8 mouse cellular contexts compared by ENCODE assay signal in the genomic region with DNA sequence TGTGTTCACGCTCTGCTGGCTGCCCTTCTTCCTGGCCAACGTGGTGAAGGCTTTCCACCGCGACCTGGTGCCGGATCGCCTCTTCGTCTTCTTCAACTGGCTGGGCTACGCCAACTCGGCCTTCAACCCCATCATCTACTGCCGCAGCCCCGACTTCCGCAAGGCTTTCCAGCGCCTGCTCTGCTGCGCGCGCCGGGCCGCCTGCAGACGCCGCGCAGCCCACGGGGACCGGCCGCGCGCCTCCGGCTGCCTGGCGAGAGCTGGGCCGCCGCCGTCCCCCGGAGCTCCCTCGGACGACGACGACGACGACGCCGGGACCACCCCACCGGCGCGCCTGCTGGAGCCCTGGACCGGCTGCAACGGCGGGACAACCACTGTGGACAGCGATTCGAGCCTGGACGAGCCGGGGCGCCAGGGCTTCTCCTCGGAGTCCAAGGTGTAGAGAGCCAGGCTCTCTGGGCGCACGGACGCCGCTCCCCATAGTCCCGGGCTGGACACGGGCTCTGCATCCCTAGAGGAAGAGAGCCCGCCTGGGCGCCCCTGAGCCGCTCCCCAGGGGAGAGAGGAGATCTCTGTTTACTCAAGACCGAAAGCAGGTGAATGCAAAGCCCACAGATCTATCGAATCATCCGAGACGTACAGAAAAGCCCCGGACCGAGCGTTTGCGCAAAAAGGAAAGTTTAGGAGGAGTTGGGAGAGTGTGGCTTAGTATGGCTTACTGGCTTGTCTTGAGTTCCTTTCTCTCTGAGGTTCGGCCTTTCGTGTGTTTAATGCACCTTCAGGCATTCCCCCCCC. TPM values are rescaled to one million over a fixed set of nuclear protein-coding genes. Genes with fewer than 3 reads are reported as not detected.
DNase-seq lines count a peak whose midpoint lies in the region; ATAC-seq lines count a peak whose summit lies in the region.

No protein-coding gene starts in this region.

- peak; percentile 76 for ATAC-seq in kidney, embryonic 16.5 days (ENCODE audit: low FRiP score, low TSS enrichment)

- H3K4me2 ChIP-seq in kidney, embryonic 16.5 days (replicated peaks; ENCODE audit: low read depth, low read length) = peak overlapping the region; percentile 89

- no peaks in the 10 kb centered on the region for H3K36me3 ChIP-seq in heart, embryonic 10.5 days
- no peaks in the 10 kb centered on the region for H3K36me3 ChIP-seq in kidney, embryonic 16.5 days (ENCODE audit: insufficient read depth, low read length)

- WGBS in heart, embryonic 10.5 days = under 1% methylated on average over 71 of the region's 71 CpGs
- WGBS in kidney, embryonic 16.5 days = under 1% methylated on average over 71 of the region's 71 CpGs

- DNase-seq in layer of hippocampus, postnatal 10 days (ENCODE audit: low spot score in 2 of 2) = peak; percentile 35 to 51
- no peak for DNase-seq in layer of hippocampus, adult 9-11 months
- DNase-seq in embryo, embryonic 10 days (ENCODE audit: low spot score) = peak; percentile 67
- DNase-seq in heart, embryonic 10.5 days (ENCODE audit: low spot score) = peak; percentile 78
- DNase-seq in lung, postnatal 10 days = peak; percentile 75
- DNase-seq in ovary, postnatal 36 days (ENCODE audit: low spot score) = peak; percentile 67
- no peak for DNase-seq in cerebellum, adult 9-11 months

- peak overlapping the region; percentile 51 for H3K9ac ChIP-seq in kidney, embryonic 16.5 days (replicated peaks; ENCODE audit: low read length)

- H3K27me3 ChIP-seq in heart, embryonic 10.5 days (ENCODE audit: insufficient read depth, poor library complexity, severe bottlenecking) = peaks cover 82% of the 10 kb centered on the region
- peaks cover 87% of the 10 kb centered on the region for H3K27me3 ChIP-seq in kidney, embryonic 16.5 days (ENCODE audit: insufficient read depth, low read length)

- no peaks in the 10 kb centered on the region for H3K9me3 ChIP-seq in heart, embryonic 10.5 days
- H3K9me3 ChIP-seq in kidney, embryonic 16.5 days (ENCODE audit: low read length) = no peaks in the 10 kb centered on the region

- peak overlapping the region; percentile 70 for H3K4me3 ChIP-seq in heart, embryonic 10.5 days
- peak overlapping the region; percentile 46 for H3K4me3 ChIP-seq in kidney, embryonic 16.5 days (ENCODE audit: low read length)

- H3K4me1 ChIP-seq in heart, embryonic 10.5 days = peaks cover 48% of the 10 kb centered on the region
- peaks cover 33% of the 10 kb centered on the region for H3K4me1 ChIP-seq in kidney, embryonic 16.5 days (ENCODE audit: insufficient read depth, low read length)

- peak overlapping the region; percentile 82 for H3K27ac ChIP-seq in heart, embryonic 10.5 days
- H3K27ac ChIP-seq in kidney, embryonic 16.5 days (ENCODE audit: low read length) = no peak overlapping the region

RNA-seq across cellular contexts. Expression of a gene that starts 1.5 kb away (rescaled TPM):
- total RNA-seq in layer of hippocampus, postnatal 10 days (2021) = 10 to 100 TPM; 12.1 to 12.8 TPM
- 0.65 and 1.3 TPM in 2 replicates for polyA plus RNA-seq in heart, embryonic 10.5 days (2016; fragmentation: Nextera tagmentation; extraction: Ambion mirVana)
- polyA plus RNA-seq in kidney, embryonic 16.5 days (2015; fragmentation: Nextera tagmentation; extraction: Ambion mirVana) = 0.06 and 0.21 TPM in 2 replicates

Comparison
In these comparisons a context has a peak if more than half of its experiments do, and no peak if none do; other contexts are left out.
1. DNase-seq: peak in layer of hippocampus, postnatal 10 days (2 of 2), embryo, embryonic 10 days (single experiment), heart, embryonic 10.5 days (single experiment), lung, postnatal 10 days (single experiment) and ovary, postnatal 36 days (single experiment); none in layer of hippocampus, adult 9-11 months (single experiment) and cerebellum, adult 9-11 months (single experiment).